Mouse (Mus musculus): ENCODE data around the gene Mink1.

Gene Mink1

GRCm38 (mm10) chr11:70596094-70596493 is 33.4 kb downstream of the Mink1 start:
- no peak for DNase-seq

- DNase-seq, result no peak
Measured at GRCm38 (mm10) chr11:70597301-70597700, 34.6 kb downstream of the Mink1 start.

- no peak for DNase-seq
Measured at GRCm38 (mm10) chr11:70598451-70598953, 35.8 kb downstream of the Mink1 start.

- DNase-seq, result peak; percentile 87 to 89
Measured at GRCm38 (mm10) chr11:70605024-70605566, 42.4 kb downstream of the Mink1 start.

- no peak for DNase-seq
Measured at GRCm38 (mm10) chr11:70606717-70607116, 44.0 kb downstream of the Mink1 start.

GRCm38 (mm10) chr11:70607611-70608010 is 44.9 kb downstream of the Mink1 start:
- no peak for DNase-seq

- DNase-seq, result peak in 1 of 2 experiments; percentile 61
Measured at GRCm38 (mm10) chr11:70608381-70609066, 45.8 kb downstream of the Mink1 start.

- no peak for DNase-seq
Measured at GRCm38 (mm10) chr11:70610752-70611151, 48.1 kb downstream of the Mink1 start.

GRCm38 (mm10) chr11:70612505-70612904 is 49.8 kb downstream of the Mink1 start:
- no peak for DNase-seq

- peak; percentile 42 to 46 for DNase-seq
Measured at GRCm38 (mm10) chr11:70615074-70615473, 52.4 kb downstream of the Mink1 start.

GRCm38 (mm10) chr11:70615516-70616093 is 52.9 kb downstream of the Mink1 start, which contains the start of gene 4930544D05Rik:
4930544D05Rik (plus strand) TSS chr11:70615848.
- peak; percentile 30 to 49 for DNase-seq

GRCm38 (mm10) chr11:70619101-70619500 is 56.4 kb downstream of the Mink1 start, which contains the start of gene Chrne:
Chrne (minus strand) TSS chr11:70619216.
- DNase-seq, result no peak

GRCm38 (mm10) chr11:70621972-70622814 is 59.5 kb downstream of the Mink1 start:
- no peak for DNase-seq

- DNase-seq, result no peak
Measured at GRCm38 (mm10) chr11:70623053-70623742, 60.5 kb downstream of the Mink1 start.

GRCm38 (mm10) chr11:70625473-70625872 is 62.8 kb downstream of the Mink1 start:
- DNase-seq, result peak; percentile 56 to 80

GRCm38 (mm10) chr11:70626877-70627276 is 64.2 kb downstream of the Mink1 start:
- no peak for DNase-seq

GRCm38 (mm10) chr11:70628431-70628830 is 65.8 kb downstream of the Mink1 start:
- no peak for DNase-seq

- no peak for DNase-seq
Measured at GRCm38 (mm10) chr11:70629557-70629956, 66.9 kb downstream of the Mink1 start.

- no peak for DNase-seq
Measured at GRCm38 (mm10) chr11:70630129-70630528, 67.4 kb downstream of the Mink1 start.

- no peak for DNase-seq
Measured at GRCm38 (mm10) chr11:70635601-70636000, 72.9 kb downstream of the Mink1 start.

GRCm38 (mm10) chr11:70637764-70638163 is 75.1 kb downstream of the Mink1 start:
- DNase-seq, result no peak

- no peak for DNase-seq
Measured at GRCm38 (mm10) chr11:70638293-70638692, 75.6 kb downstream of the Mink1 start.

Measured in cerebellum, postnatal 14 days (tissue).